Comparison of ENCODE assay signal across 9 mouse cellular contexts in genomic region chr11:120259792-120260768, GRCm38 (mm10). TPM values are rescaled to one million over a fixed set of nuclear protein-coding genes. Genes with fewer than 3 reads are reported as not detected.
DNase-seq lines count a peak whose midpoint lies in the region; ATAC-seq and TF ChIP-seq lines count a peak whose summit lies in the region.
"Had no signal": no experiment of that assay in that cellular context is flagged by ENCODE, and none has a peak within 500 bp of the region (broad histone marks: within the 10 kb centered on the region; RNA-seq: fewer than 3 reads in every experiment).

No protein-coding gene starts in this region.

- ATAC-seq in forebrain, postnatal 0 days, result peak; percentile 46
- no peak for ATAC-seq in limb, embryonic 13.5 days (ENCODE audit: low FRiP score, low read depth)
- no peak for ATAC-seq in erythroid progenitor cell, adult 5-6 weeks (replicated peaks; ENCODE audit: low FRiP score, poor library complexity, severe bottlenecking)

- no peak overlapping the region for H3K4me3 ChIP-seq in forebrain, postnatal 0 days (ENCODE audit: low read depth, low read length)
- no peak overlapping the region for H3K4me3 ChIP-seq in limb, embryonic 13.5 days
- H3K4me3 ChIP-seq: heart, embryonic 15.5 days had no signal

- H3K27me3 ChIP-seq in forebrain, postnatal 0 days (ENCODE audit: insufficient read depth, low read length), result no peaks in the 10 kb centered on the region
- H3K27me3 ChIP-seq in limb, embryonic 13.5 days, result peaks cover 13% of the 10 kb centered on the region; the same call in 1 of the 2 replicates
- H3K27me3 ChIP-seq: heart, embryonic 15.5 days had no signal

- 0 out of 2 replicates have a peak overlapping the region, but pooled peaks have one; percentile 8 for H3K4me2 ChIP-seq in forebrain, postnatal 0 days (ENCODE audit: low read depth)
- H3K4me2 ChIP-seq in limb, embryonic 13.5 days (replicated peaks), result peak overlapping the region; percentile 32

- TF ChIP-seq CTCF in forebrain, postnatal 0 days (IDR thresholded peaks at IDR 0.05; ENCODE audit: low read depth), result no peak

- no peak overlapping the region for H3K9ac ChIP-seq in forebrain, postnatal 0 days
- peak overlapping the region; percentile 36; the same call in 1 of the 2 replicates for H3K9ac ChIP-seq in limb, embryonic 13.5 days
- H3K9ac ChIP-seq: heart, embryonic 15.5 days had no signal

- H3K36me3 ChIP-seq in forebrain, postnatal 0 days (ENCODE audit: insufficient read depth), result peaks cover 2% of the 10 kb centered on the region; the same call in 1 of the 2 replicates
- H3K36me3 ChIP-seq in limb, embryonic 13.5 days, result no peaks in the 10 kb centered on the region
- H3K36me3 ChIP-seq: heart, embryonic 15.5 days had no signal

- peak; percentile 43 for DNase-seq in gastrocnemius, adult 18-20 months (ENCODE audit: low spot score)
- no peak for DNase-seq in gastrocnemius, adult 8-10 months (ENCODE audit: low spot score in 2 of 2)
- DNase-seq in 3T3-L1 (ENCODE audit: low read depth, low spot score), result peak; percentile 7
- DNase-seq in forebrain, postnatal 0 days, result peak; percentile 85
- DNase-seq in spleen, postnatal 14 days (ENCODE audit: low spot score in 2 of 2), result no peak
- DNase-seq in testis, postnatal 14 days (ENCODE audit: low spot score), result no peak

- WGBS in forebrain, postnatal 0 days, result 41% methylated on average over 25 of the region's 25 CpGs
- 53% methylated on average over 25 of the region's 25 CpGs for WGBS in limb, embryonic 13.5 days

- no peak overlapping the region for H3K27ac ChIP-seq in forebrain, postnatal 0 days (ENCODE audit: low read depth, low read length)
- H3K27ac ChIP-seq in limb, embryonic 13.5 days, result no peak overlapping the region

- peaks cover 60% of the 10 kb centered on the region for H3K4me1 ChIP-seq in forebrain, postnatal 0 days (ENCODE audit: insufficient read depth)
- peaks cover 100% of the 10 kb centered on the region for H3K4me1 ChIP-seq in limb, embryonic 13.5 days

- H3K9me3 ChIP-seq in forebrain, postnatal 0 days (ENCODE audit: low read length), result no peaks in the 10 kb centered on the region
- H3K9me3 ChIP-seq in limb, embryonic 13.5 days, result no peaks in the 10 kb centered on the region
- H3K9me3 ChIP-seq: heart, embryonic 15.5 days had no signal

RNA-seq across cellular contexts. Expression of gene Bahcc1, which starts 27.3 kb away (rescaled TPM):
- 1 to 10 TPM; 3.4 to 4.6 TPM for total RNA-seq in gastrocnemius, adult 18-20 months (2021)
- total RNA-seq in gastrocnemius, adult 8-10 months (2022), result 1 to 10 TPM; 3.6 to 5.8 (median 4.7) TPM
- total RNA-seq in forebrain, postnatal 0 days (2014; rRNA removed), result 19.3 and 26.5 TPM in 2 replicates
- 3.9 and 6.5 TPM in 2 replicates for polyA plus RNA-seq in forebrain, postnatal 0 days (2015; fragmentation: Nextera tagmentation; extraction: Ambion mirVana)
- polyA plus RNA-seq in limb, embryonic 13.5 days (2015; fragmentation: Nextera tagmentation; extraction: Ambion mirVana), result 12.7 and 13.8 TPM in 2 replicates
- total RNA-seq in erythroid progenitor cell, adult 5-6 weeks (2015; ENCODE audit: low replicate concordance), result 2.5 and 2.9 TPM in 2 replicates
- 1.4 TPM in 2 replicates for total RNA-seq in erythroid progenitor cell, adult 5-6 weeks (2017; ENCODE audit: low replicate concordance)

Comparison
In these comparisons a context has a peak if more than half of its experiments do, and no peak if none do; other contexts are left out.
1. DNase-seq: peak in gastrocnemius, adult 18-20 months (single experiment), 3T3-L1 (single experiment) and forebrain, postnatal 0 days (single experiment); none in gastrocnemius, adult 8-10 months (0 of 2), spleen, postnatal 14 days (0 of 2) and testis, postnatal 14 days (single experiment).